Mouse (Mus musculus) olfactory bulb, adult 2 months (tissue): ENCODE data around the gene 4930523C07Rik.

ENCODE experiments used
- CTCF ChIP-seq: fragments of 200-500 bp; IDR thresholded peaks from 2 replicates; pipeline ENCODE4 v1.5.1; 2012; ENCODE audit warnings: low read depth, mild to moderate bottlenecking, low read length, moderate library complexity; ENCODE audit not compliant: insufficient read depth
- POLR2A ChIP-seq: fragments of 200-500 bp; IDR thresholded peaks from 2 replicates; pipeline ENCODE4 v1.6.1; 2012; ENCODE audit warnings: mild to moderate bottlenecking, low read depth, low read length, moderate library complexity; ENCODE audit not compliant: insufficient read depth

GRCm38 (mm10) chr1:160013042-160013441 is 31.1 kb upstream of the 4930523C07Rik start:
- no peak for TF ChIP-seq CTCF
- TF ChIP-seq POLR2A = no peak
